Mouse (Mus musculus) kidney, adult 18-20 months (tissue): ENCODE data around the gene Trim5.
"Not testable (repeated sequence)": the region's sequence is repeated elsewhere in the genome, so short reads cannot be mapped to it uniquely, and the experiment has no call there.

ENCODE experiments used
- DNase-seq: peaks from one replicate; pipeline ENCODE4 v3.0.0; 2021

The Trim5 gene

GRCm38 (mm10) chr7:104287576-104288443, at the start of gene Trim5:
Trim5 (minus strand) TSS chr7:104288094.
- DNase-seq: peak; percentile 11

DNA sequence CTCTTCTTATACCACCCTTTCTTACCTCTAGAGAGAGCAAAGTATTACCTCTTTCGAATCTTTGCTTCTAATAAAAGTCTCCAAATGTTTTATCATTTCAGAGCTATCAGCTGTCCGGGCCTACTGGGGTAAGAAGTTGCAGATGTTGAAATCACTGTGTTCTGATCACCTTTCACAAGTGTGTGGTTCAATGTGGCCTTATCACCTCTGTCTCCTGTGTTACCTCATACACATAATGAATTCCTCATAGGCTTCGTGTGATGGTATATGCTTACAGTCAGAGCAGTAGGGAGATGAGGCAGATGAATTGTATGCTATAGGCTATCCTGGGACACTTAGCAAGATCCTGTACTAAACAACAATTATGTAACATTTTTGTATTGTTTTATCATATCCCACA, 47.7 kb upstream of the Trim5 start:
- DNase-seq: not testable (repeated sequence)

GRCm38 (mm10) chr7:104329171-104329570, 41.3 kb upstream of the Trim5 start, which contains the start of gene Trim34b:
Trim34b (plus strand) TSS chr7:104329471.
- not testable (repeated sequence) for DNase-seq

GRCm38 (mm10) chr7:104322028-104322427, 34.1 kb upstream of the Trim5 start:
- no peak for DNase-seq

DNA sequence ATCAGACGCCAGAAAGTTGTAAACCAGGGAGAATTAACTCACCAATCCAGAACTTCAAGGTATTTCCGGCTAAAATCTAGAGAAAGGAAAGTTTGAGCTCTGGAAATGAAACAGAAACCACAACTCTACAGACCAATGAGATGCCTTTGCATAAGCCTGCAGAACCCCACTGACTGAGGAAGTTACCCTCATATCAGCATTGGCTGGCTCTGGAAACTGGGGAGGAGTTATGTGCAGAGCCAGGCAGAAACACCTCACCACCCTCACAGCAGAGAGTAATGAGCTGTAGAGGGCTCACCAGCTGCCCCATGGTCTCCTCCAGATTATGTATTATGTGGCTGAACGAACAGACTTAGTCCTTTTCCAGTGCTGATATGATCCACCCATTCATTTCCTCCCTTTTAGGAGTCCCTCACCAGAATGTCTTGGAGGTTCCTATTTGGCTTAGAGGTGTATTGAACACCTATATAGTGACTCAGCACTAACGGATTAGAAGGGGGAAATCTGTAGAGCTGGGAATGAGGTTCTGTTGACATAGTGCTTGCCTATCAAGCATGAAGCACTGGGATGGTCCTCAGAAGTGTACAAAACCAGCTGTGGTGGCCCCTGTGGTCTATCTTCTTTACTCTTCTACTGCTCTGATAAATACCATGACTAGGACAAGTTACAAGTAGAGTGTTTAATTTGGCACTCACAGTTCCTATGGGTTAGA, 27.6 kb upstream of the Trim5 start, which contains the start of gene Trim12a:
TSS of gene Trim12a (minus strand) at position 98 of the 712 bp plus-strand sequence.
- not testable (repeated sequence) for DNase-seq

- peak; percentile 7 for DNase-seq
Measured at GRCm38 (mm10) chr7:104314796-104315353, 27.0 kb upstream of the Trim5 start.

DNA sequence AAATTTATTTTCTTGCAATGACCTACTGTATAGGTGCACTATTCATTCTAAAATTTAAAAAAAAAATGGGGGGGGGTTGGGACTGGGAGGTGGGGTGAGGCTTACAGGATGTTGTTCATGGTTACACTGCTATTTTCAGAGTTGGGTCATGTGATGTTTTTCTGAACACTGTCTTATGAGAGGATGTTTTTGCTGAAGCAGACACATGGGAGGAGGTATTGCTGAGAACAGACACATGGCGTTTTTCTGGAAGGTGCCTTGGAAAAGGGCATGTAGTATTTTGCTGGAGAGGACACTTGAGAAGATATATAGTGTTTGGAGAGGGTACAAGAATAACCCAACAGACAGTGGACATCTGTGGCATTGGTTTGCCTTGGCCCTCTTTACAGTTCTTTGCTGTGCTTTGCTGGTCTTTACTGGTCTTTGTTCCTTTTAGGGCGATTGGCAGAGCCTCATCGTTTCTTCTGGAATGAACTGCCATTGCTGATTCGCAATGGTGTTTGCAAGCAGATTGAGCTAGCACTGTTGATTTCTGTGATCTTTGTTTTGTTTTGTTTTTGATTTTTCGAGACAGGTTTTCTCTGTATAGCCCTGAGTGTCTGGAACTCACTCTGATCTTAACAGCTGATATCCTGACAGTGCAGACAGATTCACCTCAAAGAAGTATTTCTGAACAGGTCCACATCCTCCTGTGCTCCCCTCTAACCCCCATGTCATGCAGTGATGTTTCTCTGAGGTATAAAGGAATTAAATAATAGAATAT, 3.9 kb upstream of the Trim5 start:
- no peak for DNase-seq

- no peak for DNase-seq
Measured at GRCm38 (mm10) chr7:104290641-104291040, 2.7 kb upstream of the Trim5 start.

GRCm38 (mm10) chr7:104279361-104279760, 8.5 kb downstream of the Trim5 start:
- DNase-seq: not testable (repeated sequence)

GRCm38 (mm10) chr7:104265335-104265734, 22.6 kb downstream of the Trim5 start:
- not testable (repeated sequence) for DNase-seq

DNA sequence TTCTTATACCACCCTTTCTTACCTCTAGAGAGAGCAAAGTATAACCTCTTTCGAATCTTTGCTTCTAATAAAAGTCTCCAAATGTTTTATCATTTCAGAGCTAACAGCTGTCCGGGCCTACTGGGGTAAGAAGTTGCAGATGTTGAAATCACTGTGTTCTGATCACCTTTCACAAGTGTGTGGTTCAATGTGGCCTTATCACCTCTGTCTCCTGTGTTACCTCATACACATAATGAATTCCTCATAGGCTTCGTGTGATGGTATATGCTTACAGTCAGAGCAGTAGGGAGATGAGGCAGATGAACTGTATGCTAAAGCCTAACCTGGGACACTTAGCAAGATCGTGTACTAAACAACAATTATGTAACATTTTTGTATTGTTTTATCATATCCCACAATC, 27.5 kb downstream of the Trim5 start:
- not testable (repeated sequence) for DNase-seq

DNA sequence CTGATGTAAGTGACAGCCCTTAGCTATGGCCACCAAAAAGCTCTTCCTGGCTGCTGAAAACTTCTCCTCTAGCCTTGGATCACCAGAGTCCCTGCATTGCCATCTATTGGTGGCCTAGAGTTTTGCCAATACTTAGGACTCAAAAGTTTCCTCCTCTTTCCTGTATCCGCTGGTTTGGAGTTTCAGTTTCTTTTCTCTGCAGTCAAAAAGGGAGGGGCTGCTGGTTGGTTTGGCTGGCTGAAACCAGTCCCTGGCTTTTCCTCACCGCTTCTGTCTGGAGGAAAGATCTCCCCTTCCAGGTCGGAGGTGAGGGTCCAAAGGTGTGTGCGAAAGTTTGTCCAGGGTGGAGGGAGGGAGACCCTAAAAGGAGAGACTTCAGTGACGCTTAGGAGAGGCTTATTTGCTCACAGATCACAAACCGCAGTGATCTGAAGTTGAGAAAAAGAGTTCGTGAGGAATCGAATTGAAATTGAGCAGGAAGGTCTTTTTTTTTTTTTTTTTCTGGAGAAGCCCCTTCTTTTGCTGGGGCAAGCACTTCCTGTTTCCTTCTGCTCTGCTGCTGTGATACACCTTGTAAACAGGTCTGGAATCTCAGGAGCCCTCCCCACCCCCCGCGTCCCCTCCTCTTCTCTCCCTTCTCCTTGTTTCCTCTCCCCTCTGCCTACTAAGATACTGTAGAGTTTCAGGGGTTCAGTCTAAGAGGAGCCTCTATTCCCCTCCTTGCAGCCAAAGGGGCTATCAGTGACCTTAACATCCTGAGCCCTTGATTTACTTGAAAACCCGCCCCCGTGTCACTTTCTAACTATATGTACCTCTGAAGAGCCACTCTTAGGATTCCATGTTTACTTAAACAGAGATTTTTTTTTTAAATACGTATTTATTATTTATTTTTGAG, 43.4 kb downstream of the Trim5 start, which contains the start of gene Trim34a:
TSS of gene Trim34a (plus strand) at position 171 of the 895 bp plus-strand sequence.
- peak; percentile 67 for DNase-seq

DNA sequence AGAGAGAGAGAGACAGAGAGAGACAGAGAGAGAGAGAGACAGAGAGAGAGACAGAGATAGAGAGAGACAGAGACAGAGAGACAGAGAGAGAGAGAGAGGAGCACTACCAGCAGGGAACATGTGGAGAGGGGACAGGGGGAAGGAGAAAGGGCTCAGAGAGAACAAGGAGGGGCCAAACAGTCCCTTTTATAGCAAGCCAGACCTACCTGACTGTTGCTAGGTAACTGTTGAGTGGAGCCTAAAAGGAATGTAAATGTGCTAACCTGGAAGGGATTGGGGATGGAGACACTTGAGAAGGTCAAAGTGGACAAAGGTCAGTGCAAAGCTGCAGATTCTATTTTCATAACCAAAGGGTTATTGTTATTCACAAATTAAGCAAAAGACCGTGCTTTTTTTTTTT, 44.3 kb downstream of the Trim5 start:
- DNase-seq: no peak

DNA sequence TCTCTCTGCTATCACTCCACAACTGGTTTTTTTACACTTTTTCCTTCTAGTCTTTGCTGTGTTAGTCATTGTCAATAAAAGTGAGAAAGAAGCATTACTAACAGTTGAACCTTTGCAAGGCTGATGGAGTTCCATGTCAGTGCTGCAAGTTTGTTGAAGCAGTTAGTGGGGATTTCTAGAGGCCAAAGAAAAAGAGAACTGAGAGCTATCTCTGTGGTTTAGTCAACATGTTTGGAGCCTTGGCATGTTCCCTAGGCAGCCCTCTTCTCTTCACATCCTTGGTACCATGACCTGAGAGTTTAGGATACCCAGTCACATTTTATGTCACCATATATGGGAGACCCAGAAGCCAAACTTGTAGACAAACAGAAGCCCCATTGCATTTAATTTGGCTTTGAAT, 47.0 kb downstream of the Trim5 start:
- no peak for DNase-seq

- DNase-seq: peak; percentile 45
Measured at GRCm38 (mm10) chr7:104231203-104231602, 56.7 kb downstream of the Trim5 start.

- peak; percentile 88 for DNase-seq
Measured at GRCm38 (mm10) chr7:104218701-104219569, 69.0 kb downstream of the Trim5 start, which contains the start of gene Trim6. Trim6 (plus strand) TSS chr7:104218793.

- no peak for DNase-seq
Measured at GRCm38 (mm10) chr7:104217881-104218280, 70.0 kb downstream of the Trim5 start.

- no peak for DNase-seq
Measured at GRCm38 (mm10) chr7:104216011-104216535, 71.8 kb downstream of the Trim5 start.
